Mouse (Mus musculus): ENCODE measurements at regions not wholly inside any gene's neighbourhood (a gene's known extent, or its start where the extent isn't known, plus 50 kb on each side); places are given as distances from the start of the nearest gene placed in this dataset.

- no peaks in the 10 kb centered on the region for H3K4me1 ChIP-seq (replicated peaks; ENCODE audit: control insufficient read depth, insufficient read depth, low read length)
- no peak overlapping the region for H3K4me3 ChIP-seq (ENCODE audit: low read depth, low read length)
- H3K4me2 ChIP-seq (ENCODE audit: low read length) = no peak overlapping the region
- DNase-seq (ENCODE audit: low spot score) = no peak
- H3K9me3 ChIP-seq (ENCODE audit: control insufficient read depth, low read length) = no peaks in the 10 kb centered on the region
- H3K9ac ChIP-seq (ENCODE audit: low read length) = no peak overlapping the region
- WGBS = 83% methylated on average over 4 of the region's 4 CpGs
- no peaks in the 10 kb centered on the region for H3K27me3 ChIP-seq (replicated peaks; ENCODE audit: control insufficient read depth, insufficient read depth, low read length)
- no peak for ATAC-seq (replicated peaks; ENCODE audit: low FRiP score, low TSS enrichment, low read depth)
- H3K27ac ChIP-seq (ENCODE audit: low read depth) = no peak overlapping the region
- no peaks in the 10 kb centered on the region for H3K36me3 ChIP-seq (ENCODE audit: control insufficient read depth, insufficient read depth, low read length)
Observed at GRCm38 (mm10) chr13:57249401-57249800, 353.6 kb upstream of the Trpc7 start.

- DNase-seq (ENCODE audit: low spot score) = no peak
- 61% methylated on average over 18 of the region's 18 CpGs for WGBS
- Histone ChIP-seq H3K9me3 (ENCODE audit: control insufficient read depth, low read length) (no peaks in the 10 kb centered on the region), H3K36me3 (ENCODE audit: control insufficient read depth, insufficient read depth, low read length) (no peaks in the 10 kb centered on the region), H3K4me1 (replicated peaks; ENCODE audit: control insufficient read depth, insufficient read depth, low read length) (no peaks in the 10 kb centered on the region), H3K4me2 (ENCODE audit: low read length) (no peak overlapping the region), H3K4me3 (ENCODE audit: low read depth, low read length) (no peak overlapping the region), H3K27me3 (replicated peaks; ENCODE audit: control insufficient read depth, insufficient read depth, low read length) (no peaks in the 10 kb centered on the region), H3K27ac (ENCODE audit: low read depth) (no peak overlapping the region), H3K9ac (ENCODE audit: low read length) (no peak overlapping the region)
- no peak for ATAC-seq (replicated peaks; ENCODE audit: low FRiP score, low TSS enrichment, low read depth)
Observed at GRCm38 (mm10) chr13:57246238-57246963, 350.6 kb upstream of the Trpc7 start.

- WGBS = 23% methylated on average over 4 of the region's 4 CpGs
- H3K4me3 ChIP-seq (ENCODE audit: low read depth, low read length) = no peak overlapping the region
Observed at GRCm38 (mm10) chr13:57236917-57237316, 341.1 kb upstream of the Trpc7 start.

GRCm38 (mm10) chr13:57236211-57236610 lies 340.4 kb upstream of the Trpc7 start:
- H3K36me3 ChIP-seq (ENCODE audit: control insufficient read depth, insufficient read depth, low read length) = no peaks in the 10 kb centered on the region
- H3K9ac ChIP-seq (ENCODE audit: low read length) = no peak overlapping the region
- no peak for ATAC-seq (replicated peaks; ENCODE audit: low FRiP score, low TSS enrichment, low read depth)
- no peak for DNase-seq (ENCODE audit: low spot score)
- H3K27ac ChIP-seq (ENCODE audit: low read depth) = no peak overlapping the region
- 41% methylated on average over 5 of the region's 5 CpGs for WGBS
- H3K4me1 ChIP-seq (replicated peaks; ENCODE audit: control insufficient read depth, insufficient read depth, low read length) = peaks cover 10% of the 10 kb centered on the region
- no peaks in the 10 kb centered on the region for H3K27me3 ChIP-seq (replicated peaks; ENCODE audit: control insufficient read depth, insufficient read depth, low read length)
- no peaks in the 10 kb centered on the region for H3K9me3 ChIP-seq (ENCODE audit: control insufficient read depth, low read length)
- H3K4me3 ChIP-seq (ENCODE audit: low read depth, low read length) = no peak overlapping the region
- H3K4me2 ChIP-seq (ENCODE audit: low read length) = no peak overlapping the region

More at GRCm38 (mm10) chr13:57236917-57237316, 341.1 kb upstream of the Trpc7 start:
- Histone ChIP-seq H3K9ac (ENCODE audit: low read length) (no peak overlapping the region), H3K27me3 (replicated peaks; ENCODE audit: control insufficient read depth, insufficient read depth, low read length) (no peaks in the 10 kb centered on the region), H3K36me3 (ENCODE audit: control insufficient read depth, insufficient read depth, low read length) (no peaks in the 10 kb centered on the region), H3K9me3 (ENCODE audit: control insufficient read depth, low read length) (no peaks in the 10 kb centered on the region), H3K4me1 (replicated peaks; ENCODE audit: control insufficient read depth, insufficient read depth, low read length) (peaks cover 10% of the 10 kb centered on the region), H3K4me2 (ENCODE audit: low read length) (no peak overlapping the region), H3K27ac (ENCODE audit: low read depth) (no peak overlapping the region)
- ATAC-seq (replicated peaks; ENCODE audit: low FRiP score, low TSS enrichment, low read depth) (no peak), DNase-seq (ENCODE audit: low spot score) (no peak)

- Histone ChIP-seq H3K27ac (ENCODE audit: low read depth) (no peak overlapping the region), H3K4me3 (ENCODE audit: low read depth, low read length) (no peak overlapping the region), H3K4me1 (replicated peaks; ENCODE audit: control insufficient read depth, insufficient read depth, low read length) (peaks cover 10% of the 10 kb centered on the region), H3K9me3 (ENCODE audit: control insufficient read depth, low read length) (no peaks in the 10 kb centered on the region), H3K9ac (ENCODE audit: low read length) (no peak overlapping the region), H3K27me3 (replicated peaks; ENCODE audit: control insufficient read depth, insufficient read depth, low read length) (no peaks in the 10 kb centered on the region), H3K36me3 (ENCODE audit: control insufficient read depth, insufficient read depth, low read length) (no peaks in the 10 kb centered on the region), H3K4me2 (ENCODE audit: low read length) (no peak overlapping the region)
- no peak for ATAC-seq (replicated peaks; ENCODE audit: low FRiP score, low TSS enrichment, low read depth)
- WGBS = 82% methylated on average over 5 of the region's 5 CpGs
- no peak for DNase-seq (ENCODE audit: low spot score)
Observed at GRCm38 (mm10) chr13:57232906-57233305, 337.1 kb upstream of the Trpc7 start.

GRCm38 (mm10) chr13:57231666-57232065 lies 335.9 kb upstream of the Trpc7 start:
- Histone ChIP-seq H3K36me3 (ENCODE audit: control insufficient read depth, insufficient read depth, low read length) (no peaks in the 10 kb centered on the region), H3K27ac (ENCODE audit: low read depth) (no peak overlapping the region), H3K9me3 (ENCODE audit: control insufficient read depth, low read length) (no peaks in the 10 kb centered on the region), H3K4me2 (ENCODE audit: low read length) (no peak overlapping the region), H3K27me3 (replicated peaks; ENCODE audit: control insufficient read depth, insufficient read depth, low read length) (no peaks in the 10 kb centered on the region), H3K9ac (ENCODE audit: low read length) (no peak overlapping the region), H3K4me1 (replicated peaks; ENCODE audit: control insufficient read depth, insufficient read depth, low read length) (peaks cover 3% of the 10 kb centered on the region), H3K4me3 (ENCODE audit: low read depth, low read length) (no peak overlapping the region)
- no peak for ATAC-seq (replicated peaks; ENCODE audit: low FRiP score, low TSS enrichment, low read depth)
- WGBS = 53% methylated on average over 3 of the region's 3 CpGs
- no peak for DNase-seq (ENCODE audit: low spot score)

- WGBS = 65% methylated on average over 4 of the region's 4 CpGs
- Histone ChIP-seq H3K9me3 (ENCODE audit: control insufficient read depth, low read length) (no peaks in the 10 kb centered on the region), H3K4me3 (ENCODE audit: low read depth, low read length) (no peak overlapping the region), H3K27me3 (replicated peaks; ENCODE audit: control insufficient read depth, insufficient read depth, low read length) (no peaks in the 10 kb centered on the region), H3K4me1 (replicated peaks; ENCODE audit: control insufficient read depth, insufficient read depth, low read length) (no peaks in the 10 kb centered on the region), H3K36me3 (ENCODE audit: control insufficient read depth, insufficient read depth, low read length) (no peaks in the 10 kb centered on the region), H3K4me2 (ENCODE audit: low read length) (no peak overlapping the region), H3K27ac (ENCODE audit: low read depth) (no peak overlapping the region), H3K9ac (ENCODE audit: low read length) (no peak overlapping the region)
- no peak for DNase-seq (ENCODE audit: low spot score)
- no peak for ATAC-seq (replicated peaks; ENCODE audit: low FRiP score, low TSS enrichment, low read depth)
Observed at GRCm38 (mm10) chr13:57230253-57230652, 334.5 kb upstream of the Trpc7 start.

GRCm38 (mm10) chr13:57221092-57221491 lies 325.3 kb upstream of the Trpc7 start:
- DNase-seq (ENCODE audit: low spot score) (no peak), ATAC-seq (replicated peaks; ENCODE audit: low FRiP score, low TSS enrichment, low read depth) (no peak)
- Histone ChIP-seq H3K4me2 (ENCODE audit: low read length) (no peak overlapping the region), H3K4me3 (ENCODE audit: low read depth, low read length) (no peak overlapping the region), H3K9me3 (ENCODE audit: control insufficient read depth, low read length) (no peaks in the 10 kb centered on the region), H3K27me3 (replicated peaks; ENCODE audit: control insufficient read depth, insufficient read depth, low read length) (no peaks in the 10 kb centered on the region), H3K4me1 (replicated peaks; ENCODE audit: control insufficient read depth, insufficient read depth, low read length) (0 out of 2 replicates have a peak, but pooled peaks cover 7% of the 10 kb centered on the region), H3K27ac (ENCODE audit: low read depth) (no peak overlapping the region), H3K9ac (ENCODE audit: low read length) (no peak overlapping the region), H3K36me3 (ENCODE audit: control insufficient read depth, insufficient read depth, low read length) (no peaks in the 10 kb centered on the region)
- WGBS = 43% methylated on average over 8 of the region's 8 CpGs

- no peak for ATAC-seq (replicated peaks; ENCODE audit: low FRiP score, low TSS enrichment, low read depth)
- H3K36me3 ChIP-seq (ENCODE audit: control insufficient read depth, insufficient read depth, low read length) = no peaks in the 10 kb centered on the region
- 36% methylated on average over 7 of the region's 7 CpGs for WGBS
Observed at GRCm38 (mm10) chr13:57216161-57216560, 320.4 kb upstream of the Trpc7 start.

More at GRCm38 (mm10) chr13:57216161-57216560, 320.4 kb upstream of the Trpc7 start:
- Histone ChIP-seq H3K9ac (ENCODE audit: low read length) (no peak overlapping the region), H3K4me2 (ENCODE audit: low read length) (no peak overlapping the region), H3K27ac (ENCODE audit: low read depth) (no peak overlapping the region), H3K4me1 (replicated peaks; ENCODE audit: control insufficient read depth, insufficient read depth, low read length) (0 out of 2 replicates have a peak, but pooled peaks cover under 1% of the 10 kb centered on the region), H3K9me3 (ENCODE audit: control insufficient read depth, low read length) (no peaks in the 10 kb centered on the region), H3K4me3 (ENCODE audit: low read depth, low read length) (no peak overlapping the region), H3K27me3 (replicated peaks; ENCODE audit: control insufficient read depth, insufficient read depth, low read length) (no peaks in the 10 kb centered on the region)
- DNase-seq (ENCODE audit: low spot score) = no peak
